Mouse (Mus musculus) midbrain, embryonic 16.5 days (tissue): ENCODE results near the gene Agr2. TPM values are rescaled to one million over a fixed set of nuclear protein-coding genes. Genes with fewer than 3 reads are reported as not detected.

ENCODE experiments used
- ATAC-seq: fragments of 200-750 bp; cut with Nextera tagmentation; 2 replicates; pipeline ENCODE4 v1.8.0; 2017; ENCODE audit warnings: moderate TSS enrichment
- H3K27ac ChIP-seq: fragments of 300-500 bp; sonication (generic); 2 replicates; pipeline ENCODE4 v1.5.1; 2014; ENCODE audit warnings: mild to moderate bottlenecking, low read length, mixed read lengths
- H3K27me3 ChIP-seq: fragments of 300-500 bp; sonication (generic); 2 replicates; pipeline ENCODE4 v1.6.1; 2014; ENCODE audit warnings: low read depth, low read length, mixed read lengths; ENCODE audit not compliant: control insufficient read depth, insufficient read depth
- H3K36me3 ChIP-seq: fragments of 300-500 bp; sonication (generic); 2 replicates; pipeline ENCODE4 v1.6.1; 2014; ENCODE audit warnings: mild to moderate bottlenecking, low read length, moderate library complexity, mixed read lengths; ENCODE audit not compliant: control insufficient read depth, insufficient read depth
- H3K4me1 ChIP-seq: fragments of 300-500 bp; sonication (generic); 2 replicates; pipeline ENCODE4 v1.6.1; 2014; ENCODE audit warnings: mild to moderate bottlenecking, low read length, mixed read lengths; ENCODE audit not compliant: control insufficient read depth, insufficient read depth
- H3K4me2 ChIP-seq: fragments of 300-500 bp; sonication (generic); 2 replicates; pipeline ENCODE4 v1.6.1; 2014; ENCODE audit warnings: mild to moderate bottlenecking, low read length, mixed read lengths
- H3K4me3 ChIP-seq: fragments of 300-500 bp; sonication (generic); 2 replicates; pipeline ENCODE4 v1.5.1; 2014; ENCODE audit warnings: low read depth, mild to moderate bottlenecking, low read length, moderate library complexity, mixed read lengths
- H3K9ac ChIP-seq: fragments of 300-500 bp; sonication (generic); 2 replicates; pipeline ENCODE4 v1.6.1; 2014; ENCODE audit warnings: low read depth, low read length, mixed read lengths
- H3K9me3 ChIP-seq: fragments of 300-500 bp; sonication (generic); replicated peaks from 2 replicates; pipeline ENCODE4 v1.6.1; 2014; ENCODE audit warnings: mild to moderate bottlenecking, low read length, mixed read lengths; ENCODE audit not compliant: control insufficient read depth, poor library complexity, severe bottlenecking
- WGBS: fragments of 180-500 bp; shearing (Covaris S2); extraction: QIAGEN DNeasy Blood & Tissue Kit; methylation state at CpG from one replicate; pipeline ENCODE4 v1.1.7; 2014; 5-methylcytosine and 5-hydroxymethylcytosine counted together
- polyA plus RNA-seq: library from polyadenylated mRNA; unstranded; fragments of >200 nt; fragmentation: Nextera tagmentation; extraction: Ambion mirVana; gene quantifications from 2 replicates; pipeline ENCODE4 v1.2.1, GENCODE M21; 2015

Agr2 gene
- 0.23 TPM in 1 of 2 replicates, not detected in the other for polyA plus RNA-seq

DNA sequence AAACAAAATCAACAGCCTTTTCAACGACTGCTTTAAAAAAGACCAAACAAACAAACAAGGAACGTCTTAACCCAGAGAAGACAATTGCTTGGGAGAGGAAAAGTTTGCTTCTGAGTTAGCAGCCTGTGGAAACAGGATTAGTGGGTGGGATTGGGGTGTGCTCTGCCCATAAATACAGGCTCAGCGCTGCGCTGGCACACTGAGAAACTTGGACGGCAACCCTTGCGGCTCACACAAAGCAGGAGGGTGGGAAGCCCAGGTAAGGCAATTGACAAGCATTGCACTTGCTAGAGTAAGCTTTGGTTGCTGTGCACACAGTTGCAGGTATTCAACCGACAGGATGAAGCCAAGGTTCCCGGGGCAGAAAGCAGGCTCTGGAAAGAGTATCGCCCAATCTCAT, at the start of gene Agr2:
Agr2 (plus strand) TSS at position 197 of the 400 bp plus-strand sequence.
- no peak for ATAC-seq
- Histone ChIP-seq H3K4me2 (no peak within 1 kb of the TSS), H3K9me3 (no peaks in the 10 kb centered on the region), H3K9ac (no peak within 1 kb of the TSS), H3K27me3 (no peaks in the 10 kb centered on the region), H3K36me3 (no peaks in the 10 kb centered on the region), H3K27ac (no peak within 1 kb of the TSS), H3K4me3 (no peak within 1 kb of the TSS), H3K4me1 (no peaks in the 10 kb centered on the region; the same call in 1 of the 2 replicates)
- WGBS, result 53% methylated on average over 9 of the region's 9 CpGs

DNA sequence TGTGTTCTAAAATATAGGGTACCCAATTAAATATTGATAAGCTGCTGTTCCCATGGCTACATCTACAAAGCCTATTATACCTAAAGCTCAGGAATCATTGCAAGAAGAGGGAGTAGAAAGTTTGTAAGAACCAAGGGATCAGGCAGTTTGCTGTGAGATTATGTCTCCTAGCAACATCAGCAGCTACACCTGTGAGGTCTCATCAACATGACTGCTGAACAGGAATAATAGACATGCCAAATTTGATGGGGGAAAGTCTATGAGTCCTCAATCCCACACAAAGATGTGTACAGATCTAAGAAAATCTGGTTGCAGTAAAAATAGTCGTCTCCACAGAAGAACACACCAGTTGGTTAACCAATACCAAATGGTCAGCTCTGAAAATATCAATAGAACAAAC, 41.0 kb upstream of the Agr2 start:
- Histone ChIP-seq H3K4me1 (peaks cover 5% of the 10 kb centered on the region; the same call in 1 of the 2 replicates), H3K9ac (no peak overlapping the region), H3K4me2 (no peak overlapping the region), H3K4me3 (no peak overlapping the region), H3K9me3 (no peaks in the 10 kb centered on the region), H3K27me3 (no peaks in the 10 kb centered on the region), H3K27ac (no peak overlapping the region), H3K36me3 (no peaks in the 10 kb centered on the region)
- ATAC-seq, result peak; percentile 62
- 38% methylated on average over 1 of the region's 1 CpGs for WGBS

DNA sequence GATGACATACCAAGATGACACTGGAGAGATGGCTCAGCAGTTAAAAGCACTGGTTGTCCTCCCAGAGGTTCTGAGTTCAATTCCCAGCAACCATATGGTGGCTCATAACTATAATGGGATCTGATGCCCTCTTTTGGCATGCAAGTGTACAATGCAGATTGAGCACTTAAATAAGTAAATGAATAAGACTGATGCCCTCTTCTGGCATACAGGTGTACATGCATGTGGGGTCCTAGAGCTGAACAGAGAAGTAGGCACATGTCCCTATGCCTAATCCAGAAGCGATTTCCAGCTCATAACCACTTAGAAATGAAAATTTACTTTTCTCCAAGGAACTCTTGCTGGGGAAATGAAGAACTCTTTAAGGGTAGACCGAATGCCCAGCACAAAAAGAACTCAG, 35.5 kb upstream of the Agr2 start:
- Histone ChIP-seq H3K9me3 (no peaks in the 10 kb centered on the region), H3K4me1 (no peaks in the 10 kb centered on the region), H3K4me2 (no peak overlapping the region), H3K27me3 (no peaks in the 10 kb centered on the region), H3K4me3 (no peak overlapping the region), H3K36me3 (no peaks in the 10 kb centered on the region), H3K27ac (no peak overlapping the region), H3K9ac (no peak overlapping the region)
- WGBS, result 88% methylated on average over 2 of the region's 2 CpGs
- no peak for ATAC-seq

DNA sequence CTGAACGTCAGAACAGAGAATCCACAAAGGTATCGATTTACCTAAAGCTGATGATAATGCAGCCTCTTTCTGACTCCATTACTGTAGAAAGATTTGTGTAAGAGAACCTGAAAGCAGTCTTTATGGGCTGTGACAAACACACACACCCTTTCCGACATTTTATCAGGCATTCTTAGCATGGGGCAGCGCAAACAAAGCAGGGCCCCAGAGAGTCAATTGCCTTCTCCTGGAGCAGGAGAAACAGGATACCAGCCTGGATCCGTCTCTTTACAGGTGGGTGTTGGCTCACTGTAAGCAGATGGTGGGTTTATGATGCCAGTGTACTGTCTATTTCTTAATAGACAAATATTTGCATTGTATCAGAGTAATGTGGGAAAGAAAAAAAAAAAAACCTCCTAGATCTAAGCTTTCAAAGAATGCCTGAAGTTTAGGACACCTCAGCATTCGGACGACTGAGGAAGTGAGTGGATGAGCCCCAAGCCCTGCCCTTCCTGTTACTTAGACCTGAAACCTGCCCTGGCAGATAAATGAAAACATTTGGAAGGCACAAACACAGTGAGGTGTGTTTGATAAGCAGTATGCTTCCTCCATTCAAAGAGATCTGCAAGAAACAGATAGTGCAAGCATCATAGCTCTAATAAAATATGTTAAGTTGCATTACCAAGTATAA, 26.5 kb upstream of the Agr2 start:
- no peaks in the 10 kb centered on the region for H3K27me3 ChIP-seq
- H3K27ac ChIP-seq, result no peak overlapping the region

DNA sequence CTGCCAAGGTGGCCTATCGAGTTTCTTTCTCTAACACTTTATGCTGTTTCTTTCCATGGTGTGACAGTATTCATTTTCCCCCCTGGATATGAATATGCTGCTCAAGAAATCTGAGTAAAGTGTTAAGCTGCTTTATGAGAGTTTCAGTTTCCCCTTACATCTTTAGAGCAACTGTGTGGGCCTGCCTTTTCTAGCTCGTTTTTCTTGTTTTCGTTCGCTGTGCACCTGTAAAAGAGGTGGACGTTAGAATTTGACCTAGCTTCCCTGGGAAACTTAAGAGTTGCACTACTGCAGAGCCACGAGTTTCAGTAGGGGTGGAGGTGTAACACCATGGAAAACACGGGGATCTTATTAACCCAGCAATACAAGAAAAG, 26.0 kb upstream of the Agr2 start:
- H3K4me1 ChIP-seq, result no peaks in the 10 kb centered on the region
- 84% methylated on average over 7 of the region's 7 CpGs for whole genome bisulfite sequencing
- no peaks in the 10 kb centered on the region for H3K27me3 ChIP-seq
- H3K9ac ChIP-seq, result no peak overlapping the region
- no peak for ATAC-seq
- H3K36me3 ChIP-seq, result no peaks in the 10 kb centered on the region
- H3K4me3 ChIP-seq, result no peak overlapping the region
- no peaks in the 10 kb centered on the region for H3K9me3 ChIP-seq
- H3K4me2 ChIP-seq, result no peak overlapping the region
- H3K27ac ChIP-seq, result no peak overlapping the region

More for the DNA sequence above, 26.5 kb upstream of the Agr2 start:
- Histone ChIP-seq H3K9me3 (no peaks in the 10 kb centered on the region), H3K4me1 (no peaks in the 10 kb centered on the region), H3K4me3 (no peak overlapping the region), H3K9ac (no peak overlapping the region), H3K36me3 (no peaks in the 10 kb centered on the region), H3K4me2 (no peak overlapping the region)
- no peak for ATAC-seq
- WGBS, result 74% methylated on average over 7 of the region's 7 CpGs

DNA sequence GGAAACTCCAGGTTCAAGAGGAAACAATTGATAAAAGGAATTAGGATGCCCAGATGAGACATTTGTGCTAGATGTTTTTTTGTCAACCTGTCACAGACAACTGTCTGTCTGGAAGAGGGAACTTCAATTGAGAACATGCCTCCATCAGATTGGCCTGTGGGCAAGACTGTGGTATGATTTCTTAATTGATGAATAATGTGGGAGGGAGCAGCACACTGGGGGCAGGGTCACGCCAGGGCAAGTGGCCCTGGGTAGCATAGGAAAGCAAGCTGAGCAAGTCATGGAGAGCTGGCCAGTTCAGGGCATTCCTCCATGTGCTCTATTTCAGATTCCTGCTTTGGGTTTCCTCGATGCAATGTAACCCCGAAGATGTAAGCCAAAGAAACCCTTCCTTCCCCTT, 16.8 kb upstream of the Agr2 start:
- peaks cover 3% of the 10 kb centered on the region for H3K4me1 ChIP-seq
- H3K4me2 ChIP-seq, result no peak overlapping the region
- H3K4me3 ChIP-seq, result no peak overlapping the region
- no peak for ATAC-seq
- no peaks in the 10 kb centered on the region for H3K9me3 ChIP-seq
- H3K36me3 ChIP-seq, result no peaks in the 10 kb centered on the region
- no peaks in the 10 kb centered on the region for H3K27me3 ChIP-seq
- no peak overlapping the region for H3K9ac ChIP-seq
- WGBS, result 80% methylated on average over 3 of the region's 3 CpGs
- no peak overlapping the region for H3K27ac ChIP-seq

DNA sequence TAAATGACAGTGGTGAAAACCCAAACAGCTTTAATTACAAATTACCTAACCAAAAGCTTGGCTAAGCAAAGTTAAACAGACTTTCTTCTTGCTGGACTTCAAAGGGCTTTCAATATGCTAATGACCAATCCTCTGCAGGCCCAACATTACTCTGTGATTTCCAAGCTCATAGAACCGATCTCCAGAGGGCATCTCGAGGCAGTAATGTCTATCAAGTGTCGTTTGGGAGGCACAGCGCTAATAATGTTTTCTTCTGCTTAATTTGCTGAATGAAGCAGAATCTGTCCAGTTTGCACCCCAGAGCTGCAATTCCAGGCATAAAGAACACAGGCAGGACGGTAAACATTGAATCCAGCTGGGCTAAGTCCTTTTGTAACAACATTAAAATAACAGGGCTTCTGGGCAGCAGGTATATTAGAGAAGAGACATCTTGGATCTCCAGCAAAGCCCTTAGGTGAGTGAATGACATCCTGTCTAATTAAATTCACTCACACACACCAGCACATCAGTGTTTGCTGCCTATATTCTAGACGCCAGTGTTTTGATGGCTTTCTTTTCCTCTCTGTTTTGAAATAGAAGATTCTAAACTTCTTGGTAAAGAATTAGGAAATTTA, 15.0 kb upstream of the Agr2 start:
- Histone ChIP-seq H3K9me3 (no peaks in the 10 kb centered on the region), H3K36me3 (no peaks in the 10 kb centered on the region), H3K4me2 (no peak overlapping the region), H3K4me3 (no peak overlapping the region), H3K27me3 (no peaks in the 10 kb centered on the region), H3K4me1 (peaks cover 11% of the 10 kb centered on the region), H3K27ac (0 out of 2 replicates have a peak overlapping the region, but pooled peaks have one; percentile 26), H3K9ac (no peak overlapping the region)
- WGBS, result 19% methylated on average over 6 of the region's 6 CpGs
- peak; percentile 67 for ATAC-seq

DNA sequence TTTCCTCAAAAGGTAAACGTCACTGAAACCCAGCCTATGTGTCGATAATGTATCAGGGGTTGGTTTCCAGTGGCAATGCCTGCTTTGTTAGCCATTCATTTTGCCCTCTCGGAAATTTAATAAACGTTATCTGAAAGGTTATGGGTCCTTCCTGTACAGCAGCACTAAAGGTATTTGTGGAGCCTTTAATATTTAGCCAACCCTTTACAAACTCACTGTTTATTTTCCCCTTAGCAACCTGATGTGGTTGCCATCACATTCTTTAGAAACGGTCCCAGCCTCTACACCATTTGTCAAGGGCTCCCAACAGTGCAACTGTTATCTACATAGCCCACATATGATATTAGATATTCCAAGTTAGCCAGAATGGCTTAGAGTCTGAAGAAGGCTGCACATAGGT, 13.1 kb upstream of the Agr2 start:
- WGBS, result 93% methylated on average over 5 of the region's 5 CpGs
- H3K27me3 ChIP-seq, result no peaks in the 10 kb centered on the region
- no peak for ATAC-seq

DNA sequence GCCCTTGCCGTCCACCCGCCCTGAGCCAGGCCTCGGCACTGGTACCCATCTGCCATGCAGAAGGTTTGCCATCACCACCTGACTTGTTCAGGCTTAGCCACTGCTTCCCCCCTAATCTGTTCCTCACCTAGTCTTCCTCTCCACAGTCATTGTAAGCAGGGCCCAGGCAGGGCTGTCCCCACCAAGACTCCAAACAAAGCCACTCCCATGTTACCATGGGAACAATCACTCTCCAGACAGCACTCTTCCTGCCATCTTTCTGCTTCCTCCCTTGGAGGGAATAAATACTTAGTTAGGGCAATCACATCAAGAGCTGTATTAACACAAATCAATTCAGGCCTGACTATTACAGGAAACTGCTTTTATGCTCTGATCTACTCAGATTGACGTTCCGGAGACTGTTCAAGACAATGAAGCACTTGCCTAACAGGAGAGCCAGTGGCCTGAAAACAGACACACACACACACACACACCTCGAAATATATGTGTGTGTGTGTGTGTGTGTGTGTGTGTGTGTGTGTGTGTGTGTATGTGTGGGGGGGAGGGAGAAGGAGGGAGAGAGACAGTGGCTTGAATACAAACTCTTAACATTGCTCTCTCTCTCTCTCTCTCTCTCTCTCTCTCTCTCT, 10.9 kb upstream of the Agr2 start:
- ATAC-seq, result peak; percentile 92
- no peak overlapping the region for H3K4me3 ChIP-seq
- no peak overlapping the region for H3K27ac ChIP-seq
- H3K27me3 ChIP-seq, result no peaks in the 10 kb centered on the region
- no peaks in the 10 kb centered on the region for H3K36me3 ChIP-seq
- H3K9me3 ChIP-seq, result no peaks in the 10 kb centered on the region
- peak overlapping the region; percentile 8; the same call in 1 of the 2 replicates for H3K4me2 ChIP-seq
- no peak overlapping the region for H3K9ac ChIP-seq
- peaks cover 11% of the 10 kb centered on the region for H3K4me1 ChIP-seq
- WGBS, result 28% methylated on average over 6 of the region's 6 CpGs

More for the DNA sequence above, 13.1 kb upstream of the Agr2 start:
- no peaks in the 10 kb centered on the region for H3K36me3 ChIP-seq
- no peak overlapping the region for H3K4me2 ChIP-seq
- no peak overlapping the region for H3K27ac ChIP-seq
- H3K9me3 ChIP-seq, result no peaks in the 10 kb centered on the region
- H3K9ac ChIP-seq, result no peak overlapping the region
- H3K4me1 ChIP-seq, result peaks cover 11% of the 10 kb centered on the region
- no peak overlapping the region for H3K4me3 ChIP-seq
